Mouse (Mus musculus): ENCODE results near the gene Arhgap10. TPM values are rescaled to one million over a fixed set of nuclear protein-coding genes. Genes with fewer than 3 reads are reported as not detected.

The Arhgap10 gene
- total RNA-seq, 2 experiments from 2014 or later = 50.3 to 51.3 TPM

- peak; percentile 25 for DNase-seq
These were observed 908 bp downstream of the Arhgap10 start for GRCm38 (mm10) chr8:77516845-77517244.

- no peak for DNase-seq
These were observed 2.0 kb downstream of the Arhgap10 start for GRCm38 (mm10) chr8:77515786-77516185.

GRCm38 (mm10) chr8:77515201-77515600, 2.6 kb downstream of the Arhgap10 start:
- no peak for DNase-seq

DNA sequence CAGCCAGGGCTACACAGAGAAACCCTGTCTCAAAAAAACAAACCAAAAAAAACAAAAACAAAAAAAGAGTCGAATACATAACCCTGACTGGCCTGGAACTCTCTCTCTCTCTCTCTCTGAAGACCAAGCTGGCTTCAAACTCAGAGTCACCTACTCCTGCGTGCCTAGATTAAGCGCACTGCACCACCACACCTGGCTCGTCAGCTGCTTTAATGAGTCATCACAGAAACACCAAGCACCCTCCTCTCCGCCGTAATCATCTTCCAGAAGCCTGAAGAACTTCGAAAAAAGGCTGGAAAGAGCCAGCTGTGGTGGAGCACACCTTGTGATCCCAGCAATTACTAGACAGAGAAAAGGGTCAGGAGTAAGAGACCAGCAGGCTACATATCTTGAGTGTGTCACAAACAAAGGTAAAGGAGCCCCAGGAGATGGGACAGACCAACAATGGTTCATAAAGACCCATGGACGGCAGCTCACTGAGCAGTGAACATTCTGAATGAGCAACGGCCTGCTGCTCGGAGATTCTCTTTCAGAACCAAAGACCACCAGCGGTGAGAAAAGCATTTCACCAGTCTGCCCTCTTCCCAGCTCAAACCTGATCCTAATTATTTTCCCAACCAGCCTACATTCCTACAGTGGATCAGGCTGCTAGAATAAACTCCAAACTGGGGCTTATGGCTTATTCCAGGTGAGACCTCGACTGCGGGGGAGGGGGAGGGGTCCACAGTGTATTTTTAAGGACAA, 5.8 kb downstream of the Arhgap10 start:
- DNase-seq = no peak

DNA sequence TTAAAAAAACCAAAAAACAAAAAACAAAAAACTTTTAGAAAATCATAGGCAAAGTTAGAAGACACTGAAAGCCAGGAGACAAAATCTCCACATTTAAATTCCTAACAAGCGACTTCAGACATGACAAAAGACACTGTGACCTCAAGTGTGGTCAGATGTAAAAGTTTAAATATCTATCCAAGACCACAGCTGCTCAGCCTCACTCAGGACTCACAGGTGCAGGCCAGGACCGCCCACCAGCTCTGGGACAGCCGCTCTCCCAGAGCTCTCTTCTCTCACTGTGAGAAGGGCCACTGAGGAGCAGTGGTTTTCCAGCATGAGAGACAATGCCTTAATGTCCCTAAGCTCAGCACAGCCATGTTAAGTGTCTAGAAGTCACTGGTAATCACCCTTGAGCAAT, 7.3 kb downstream of the Arhgap10 start:
- DNase-seq = no peak

- no peak for DNase-seq
These were observed 8.7 kb downstream of the Arhgap10 start for GRCm38 (mm10) chr8:77509044-77509443.

GRCm38 (mm10) chr8:77507510-77508035, 10.2 kb downstream of the Arhgap10 start:
- DNase-seq = no peak

- no peak for DNase-seq
These were observed 11.2 kb downstream of the Arhgap10 start for GRCm38 (mm10) chr8:77506539-77506938.

GRCm38 (mm10) chr8:77502547-77502946, 15.2 kb downstream of the Arhgap10 start:
- no peak for DNase-seq

GRCm38 (mm10) chr8:77501131-77501530, 16.6 kb downstream of the Arhgap10 start:
- DNase-seq = no peak

- DNase-seq = no peak
These were observed 17.5 kb downstream of the Arhgap10 start for GRCm38 (mm10) chr8:77500264-77500663.

GRCm38 (mm10) chr8:77497442-77497841, 20.3 kb downstream of the Arhgap10 start:
- DNase-seq = no peak

DNA sequence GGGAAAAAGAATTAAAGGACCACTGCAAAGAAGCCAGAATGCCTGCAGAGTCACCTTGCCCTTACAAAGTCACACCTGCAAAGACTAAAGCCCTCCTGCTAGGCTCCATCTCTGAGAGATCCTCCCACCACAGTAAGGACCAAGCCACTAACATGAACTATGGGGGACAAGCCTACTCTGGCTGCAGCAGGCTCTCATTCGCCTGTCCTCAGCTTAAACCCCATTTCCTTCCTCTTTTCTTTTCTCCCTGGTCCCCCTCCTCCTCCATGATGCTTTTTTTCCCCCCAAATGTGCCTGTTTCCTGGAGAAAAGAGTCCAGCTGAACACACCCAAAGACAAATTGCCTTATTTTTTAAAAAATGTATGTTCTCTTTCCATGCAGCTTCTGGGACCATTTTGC, 21.5 kb downstream of the Arhgap10 start:
- DNase-seq = no peak

DNA sequence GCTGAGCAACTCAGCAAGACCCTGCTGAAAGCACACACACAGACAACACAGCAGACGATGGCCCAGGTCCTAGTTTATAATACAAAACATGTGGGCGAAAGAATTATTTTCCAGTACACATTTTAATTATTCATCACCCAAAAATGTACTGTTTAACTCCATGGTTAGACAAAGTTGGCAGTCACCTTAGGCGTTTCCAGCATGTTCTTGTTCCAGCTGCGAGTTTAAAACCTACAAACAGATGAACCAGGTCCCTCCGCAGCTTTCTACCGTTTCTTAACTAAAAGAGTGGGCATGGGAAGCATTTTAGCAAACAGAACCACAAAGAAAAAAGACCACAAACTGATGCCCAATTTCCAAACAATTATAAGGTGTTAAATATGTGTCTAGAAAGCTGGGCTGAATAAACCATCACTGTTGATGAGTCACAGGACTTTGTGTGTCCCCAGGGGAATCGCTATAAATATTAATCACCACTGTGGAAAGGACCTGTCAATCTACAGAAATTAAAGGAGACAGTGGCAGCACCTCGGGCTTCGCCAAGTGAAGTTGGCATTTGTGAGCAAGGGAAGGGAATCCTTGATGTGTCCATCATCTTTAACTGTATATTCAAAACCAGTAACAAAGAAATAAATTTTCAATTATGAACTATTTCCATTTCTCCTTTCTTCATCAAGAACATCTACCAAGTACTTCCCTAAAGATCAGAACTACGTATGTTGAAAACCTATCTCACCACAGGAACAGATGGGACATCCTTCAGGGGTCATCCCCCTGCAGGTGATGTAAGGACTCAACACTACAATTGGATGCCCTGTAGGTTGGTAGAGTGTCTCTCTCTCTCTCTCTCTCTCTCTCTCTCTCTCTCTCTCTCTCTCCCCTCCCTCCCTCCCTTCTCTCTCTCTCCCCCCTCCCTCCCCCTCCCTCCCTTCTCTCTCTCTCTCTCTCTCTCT, 23.1 kb downstream of the Arhgap10 start:
- DNase-seq = no peak

- peak; percentile 70 for DNase-seq
These were observed 25.2 kb downstream of the Arhgap10 start for GRCm38 (mm10) chr8:77492356-77493058.

DNA sequence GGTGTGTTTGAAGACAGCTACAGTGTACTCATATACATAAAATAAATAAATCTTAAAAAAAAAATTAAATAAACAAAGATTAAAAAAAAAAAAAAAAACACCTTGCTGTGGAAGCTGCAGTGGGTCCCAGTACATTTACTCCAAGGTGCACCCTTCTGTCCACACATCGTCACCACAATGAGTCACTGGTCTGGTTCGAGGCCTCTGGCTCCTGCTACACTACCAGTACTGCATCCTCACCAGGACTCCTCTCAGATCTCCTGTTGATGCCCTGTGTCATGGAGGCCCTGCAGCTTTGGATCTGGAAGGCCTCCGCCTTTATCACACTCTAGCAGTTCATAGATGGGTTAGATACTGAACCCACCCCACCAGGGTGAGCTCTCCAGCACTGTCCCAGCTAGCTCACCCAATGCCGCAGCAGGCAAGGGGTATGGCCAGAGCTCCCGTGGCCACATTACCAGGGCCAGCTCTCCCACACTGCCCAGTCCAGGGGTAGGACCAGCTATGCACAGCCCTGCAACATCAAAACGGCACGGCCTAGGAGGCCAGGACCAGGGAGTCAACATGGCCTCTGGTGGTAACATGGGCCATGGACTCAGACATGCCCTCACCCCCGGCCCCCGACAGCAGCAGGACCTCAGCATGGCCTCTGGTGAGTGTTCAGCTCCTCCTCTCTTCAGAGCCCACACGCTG, 26.4 kb downstream of the Arhgap10 start:
- no peak for DNase-seq

GRCm38 (mm10) chr8:77490095-77490781, 27.5 kb downstream of the Arhgap10 start:
- peak; percentile 57 for DNase-seq

- no peak for DNase-seq
These were observed 28.5 kb downstream of the Arhgap10 start for GRCm38 (mm10) chr8:77489235-77489634.

- DNase-seq = no peak
These were observed 29.5 kb downstream of the Arhgap10 start for GRCm38 (mm10) chr8:77488215-77488606.

- DNase-seq = no peak
These were observed 30.1 kb downstream of the Arhgap10 start for GRCm38 (mm10) chr8:77487590-77488214.

GRCm38 (mm10) chr8:77486749-77487148, 31.0 kb downstream of the Arhgap10 start:
- DNase-seq = no peak
